Mouse (Mus musculus) neutrophil, adult 5-6 weeks (primary cell): ENCODE measurements around the gene Trim12c. TPM values are rescaled to one million over a fixed set of nuclear protein-coding genes. Genes with fewer than 3 reads are reported as not detected.
"Not testable (repeated sequence)": the region's sequence is repeated elsewhere in the genome, so short reads cannot be mapped to it uniquely, and the experiment has no call there.

Source experiments
- ATAC-seq: fragments of 151-379, 151-347 bp; 2 replicates; pipeline ENCODE4 v1.8.0; 2017; ENCODE audit warnings: mild to moderate bottlenecking, moderate TSS enrichment; ENCODE audit not compliant: insufficient number of reproducible peaks, poor library complexity, low FRiP score, severe bottlenecking; ENCODE audit errors: extremely low read depth
- total RNA-seq: library from RNA; stranded (forward); fragments of 200-1000 nt; gene quantifications from 2 replicates; pipeline ENCODE4 v1.2.3, GENCODE M21; 2017

Trim12c gene
- total RNA-seq, result 185 and 205 TPM in 2 replicates

GRCm38 (mm10) chr7:104352717-104353599 lies at the start of gene Trim12c:
TSS of gene Trim12c (minus strand) at chr7:104353362.
- ATAC-seq, result peak; percentile 99

DNA sequence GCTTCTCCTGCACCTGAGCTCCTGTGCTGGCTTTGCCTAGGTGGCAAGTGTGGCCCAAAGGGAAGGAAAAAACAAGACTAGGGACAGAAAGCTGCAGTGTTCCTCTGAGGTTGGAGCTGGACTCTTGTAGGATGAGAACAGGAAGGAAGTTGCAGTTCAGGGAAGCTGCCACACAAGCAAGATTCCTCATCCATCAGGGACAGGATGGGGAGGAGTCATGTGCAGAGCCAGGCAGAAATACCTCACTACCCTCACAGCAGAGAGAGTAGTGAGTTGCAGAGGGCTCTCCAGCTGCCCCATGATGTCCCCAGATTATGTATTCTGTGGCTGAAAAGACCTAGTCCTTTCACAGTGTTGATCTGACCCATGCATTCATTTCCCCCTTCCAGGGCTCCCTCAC lies 48.0 kb upstream of the Trim12c start:
- no peak for ATAC-seq

DNA sequence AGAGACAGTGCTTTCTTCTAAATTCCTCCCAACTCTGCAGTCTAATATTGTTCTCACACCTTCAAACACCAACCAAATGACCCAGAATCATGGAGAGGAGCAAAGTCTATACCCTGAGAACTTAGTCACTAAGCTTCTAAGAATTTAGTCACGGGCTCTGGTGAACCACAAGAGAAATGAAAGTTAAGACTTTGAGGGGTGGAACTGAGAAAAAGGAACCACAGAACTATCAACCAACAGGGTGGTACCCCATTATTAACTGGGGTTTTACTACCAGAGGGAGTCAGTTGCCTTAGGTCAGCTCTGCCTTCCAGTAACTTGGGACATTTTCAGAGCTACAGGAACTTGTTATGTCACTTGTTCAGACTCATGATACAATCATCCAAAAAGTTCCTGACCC lies 47.5 kb upstream of the Trim12c start, which contains the start of gene Trim30c:
Gene Trim30c, minus strand, starts transcription at position 140 of the 400 bp plus-strand sequence.
- ATAC-seq, result peak; percentile 72

DNA sequence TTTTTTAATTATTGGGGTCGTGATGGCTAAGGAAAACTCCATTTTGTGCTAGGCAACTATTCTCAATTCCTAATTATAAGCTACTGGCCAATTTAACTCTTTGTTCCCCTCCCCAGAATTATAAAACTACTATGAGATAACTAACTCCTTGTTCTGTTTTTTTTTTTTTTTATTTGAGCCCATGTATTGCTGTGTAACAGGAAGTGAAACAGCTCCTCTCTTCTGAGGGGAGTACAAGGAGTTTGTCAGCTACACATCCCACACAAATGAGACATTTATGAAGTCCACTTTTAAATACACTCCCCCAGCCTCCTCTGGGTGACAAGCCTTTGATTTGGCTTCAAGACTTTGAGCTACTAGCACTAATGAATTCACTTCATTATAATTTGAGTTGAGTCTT lies 45.3 kb upstream of the Trim12c start:
- 0 out of 2 replicates have a peak, but pooled peaks have one; percentile 39 for ATAC-seq

- peak; percentile 90 for ATAC-seq
These were observed 16.7 kb upstream of the Trim12c start, which contains the start of gene Trim30b for GRCm38 (mm10) chr7:104369736-104370414. TSS of gene Trim30b (minus strand) at chr7:104369884.

- peak; percentile 25 for ATAC-seq
These were observed 13.2 kb upstream of the Trim12c start for GRCm38 (mm10) chr7:104366339-104366738.

- ATAC-seq, result no peak
These were observed 422 bp upstream of the Trim12c start for GRCm38 (mm10) chr7:104353600-104353967.

DNA sequence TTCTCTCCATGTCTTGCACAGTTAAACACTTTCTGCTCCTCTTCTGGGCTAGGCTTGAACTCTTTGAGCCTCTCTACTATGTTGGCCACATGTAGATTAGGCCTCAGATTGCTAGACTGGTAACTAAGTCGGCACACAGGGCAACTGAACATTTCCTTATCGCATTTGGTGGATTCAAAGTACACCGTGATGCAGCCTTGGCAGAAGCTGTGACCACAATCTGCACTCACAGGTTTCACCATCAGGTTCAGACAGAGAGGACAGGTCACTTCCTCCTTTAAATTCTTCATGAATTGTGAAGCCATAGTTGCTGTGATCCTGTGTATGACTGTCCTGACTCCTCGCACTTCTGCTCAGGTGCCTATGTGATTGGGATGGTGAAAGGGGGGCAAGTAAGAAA lies 5.1 kb downstream of the Trim12c start:
- peak; percentile 69 for ATAC-seq

- not testable (repeated sequence) for ATAC-seq
These were observed 12.4 kb downstream of the Trim12c start for GRCm38 (mm10) chr7:104340744-104341143.

GRCm38 (mm10) chr7:104335547-104335946 lies 17.6 kb downstream of the Trim12c start:
- not testable (repeated sequence) for ATAC-seq

DNA sequence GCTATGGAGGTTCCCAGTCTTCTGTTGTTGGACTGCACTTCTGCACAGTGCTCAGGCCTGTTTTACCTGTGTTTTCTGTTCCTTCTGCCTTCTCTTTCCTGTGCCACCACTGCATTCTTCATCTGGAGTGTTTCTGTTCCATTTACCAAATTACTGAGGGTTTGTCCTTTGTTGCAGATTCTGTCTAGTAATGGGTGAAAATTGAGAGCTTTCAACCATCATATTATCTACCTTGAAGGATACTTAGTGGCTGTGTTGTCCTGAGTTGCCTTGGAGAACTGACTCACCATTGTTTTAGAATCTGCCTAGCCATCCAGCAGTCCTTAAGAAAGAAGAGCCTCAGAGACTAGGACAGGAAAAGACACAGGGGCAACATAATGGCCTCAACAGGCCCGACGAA lies 24.0 kb downstream of the Trim12c start, which contains the start of gene Trim34b:
Gene Trim34b, plus strand, starts transcription at position 301 of the 400 bp plus-strand sequence.
- ATAC-seq, result not testable (repeated sequence)

DNA sequence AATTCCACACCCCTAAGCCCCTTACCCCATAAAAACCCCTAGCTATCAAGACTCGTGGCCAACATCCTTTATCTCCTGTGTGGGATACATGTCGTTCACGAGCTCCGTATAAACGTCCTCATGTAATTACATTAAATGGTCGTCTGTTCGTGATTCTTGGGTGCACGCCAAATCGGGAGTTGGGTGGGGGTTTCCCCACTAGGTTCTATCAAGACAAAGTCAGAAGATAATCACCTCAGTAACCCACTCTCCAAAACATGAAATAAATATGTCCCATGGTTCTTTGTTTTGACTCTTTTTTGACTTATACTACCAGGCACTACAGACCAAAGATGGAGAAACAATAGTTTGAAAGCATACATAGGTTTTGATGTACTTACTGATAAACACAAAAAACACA lies 31.1 kb downstream of the Trim12c start:
- no peak for ATAC-seq

- peak; percentile 95 for ATAC-seq
These were observed 37.6 kb downstream of the Trim12c start, which contains the start of gene Trim12a for GRCm38 (mm10) chr7:104315369-104316080. TSS of gene Trim12a (minus strand) at chr7:104315466.

DNA sequence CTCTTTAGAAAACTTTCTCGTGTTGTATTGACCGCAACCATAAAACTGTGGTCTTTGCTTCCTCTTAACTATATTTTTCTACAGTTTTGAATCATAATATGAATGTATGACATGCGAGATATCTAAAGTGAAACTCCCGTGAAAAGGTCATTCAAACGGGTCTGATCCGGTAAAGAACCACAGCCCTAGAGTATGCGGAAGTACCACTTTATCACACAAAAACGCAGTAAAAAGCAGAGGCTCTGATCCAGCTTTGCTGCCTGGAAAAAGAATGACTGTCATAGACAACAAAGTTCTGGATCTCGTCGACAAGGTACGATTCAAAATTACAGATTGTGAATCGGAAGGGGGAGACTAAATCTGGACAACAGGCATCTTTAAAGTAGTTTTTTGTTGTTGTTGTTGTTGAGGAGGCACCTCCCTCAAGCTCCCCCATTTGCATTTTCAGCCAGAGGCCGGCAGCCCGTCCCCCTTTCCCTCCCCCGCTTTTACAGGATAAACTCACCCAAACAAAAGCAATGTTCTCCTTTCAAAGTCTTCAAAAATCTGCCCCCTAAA lies 38.3 kb downstream of the Trim12c start:
- peak; percentile 61 for ATAC-seq

DNA sequence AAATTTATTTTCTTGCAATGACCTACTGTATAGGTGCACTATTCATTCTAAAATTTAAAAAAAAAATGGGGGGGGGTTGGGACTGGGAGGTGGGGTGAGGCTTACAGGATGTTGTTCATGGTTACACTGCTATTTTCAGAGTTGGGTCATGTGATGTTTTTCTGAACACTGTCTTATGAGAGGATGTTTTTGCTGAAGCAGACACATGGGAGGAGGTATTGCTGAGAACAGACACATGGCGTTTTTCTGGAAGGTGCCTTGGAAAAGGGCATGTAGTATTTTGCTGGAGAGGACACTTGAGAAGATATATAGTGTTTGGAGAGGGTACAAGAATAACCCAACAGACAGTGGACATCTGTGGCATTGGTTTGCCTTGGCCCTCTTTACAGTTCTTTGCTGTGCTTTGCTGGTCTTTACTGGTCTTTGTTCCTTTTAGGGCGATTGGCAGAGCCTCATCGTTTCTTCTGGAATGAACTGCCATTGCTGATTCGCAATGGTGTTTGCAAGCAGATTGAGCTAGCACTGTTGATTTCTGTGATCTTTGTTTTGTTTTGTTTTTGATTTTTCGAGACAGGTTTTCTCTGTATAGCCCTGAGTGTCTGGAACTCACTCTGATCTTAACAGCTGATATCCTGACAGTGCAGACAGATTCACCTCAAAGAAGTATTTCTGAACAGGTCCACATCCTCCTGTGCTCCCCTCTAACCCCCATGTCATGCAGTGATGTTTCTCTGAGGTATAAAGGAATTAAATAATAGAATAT lies 61.3 kb downstream of the Trim12c start:
- peak; percentile 25; the same call in 1 of the 2 replicates for ATAC-seq

- peak; percentile 32; the same call in 1 of the 2 replicates for ATAC-seq
These were observed 62.5 kb downstream of the Trim12c start for GRCm38 (mm10) chr7:104290641-104291040.
